Mouse (Mus musculus) adipose tissue, adult 10 weeks (tissue): ENCODE measurements around the gene Sap25. TPM values are rescaled to one million over a fixed set of nuclear protein-coding genes. Genes with fewer than 3 reads are reported as not detected.

Experiments used
- polyA plus RNA-seq: library from polyadenylated mRNA; stranded (reverse); fragments of 350-450 nt; fragmentation: Illumina TruSeq; extraction: RNeasy Lipid Tissue Mini Kit (QIAGEN cat#74804); gene quantifications from one replicate; pipeline ENCODE4 v1.2.3, GENCODE M21; 2014; ENCODE audit warnings: low read depth, low replicate concordance

Gene Sap25
- 18.4 TPM for polyA plus RNA-seq

DNA sequence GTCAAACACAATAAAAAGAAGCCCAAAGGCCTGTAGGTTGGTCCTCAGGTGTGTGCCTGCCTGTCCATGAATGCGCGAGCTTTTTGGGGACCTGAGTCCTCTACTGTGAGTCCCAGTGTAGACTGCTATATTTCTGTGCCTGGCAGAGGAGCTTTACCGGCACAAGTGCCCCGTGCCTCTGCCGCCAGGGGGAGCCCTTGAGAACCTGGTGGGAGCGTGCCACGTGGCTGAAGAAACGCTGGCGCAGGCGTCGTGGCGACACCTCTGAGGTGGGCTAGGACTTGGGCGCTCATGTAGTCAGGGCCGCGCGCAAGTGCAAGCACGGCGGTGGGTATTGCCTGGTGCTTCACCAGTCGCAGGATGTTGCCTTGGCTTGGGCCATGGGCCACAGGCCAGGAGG lies at the start of gene Sap25:
Gene Sap25 (plus strand): TSS at position 281 of the 400 bp plus-strand sequence.

DNA sequence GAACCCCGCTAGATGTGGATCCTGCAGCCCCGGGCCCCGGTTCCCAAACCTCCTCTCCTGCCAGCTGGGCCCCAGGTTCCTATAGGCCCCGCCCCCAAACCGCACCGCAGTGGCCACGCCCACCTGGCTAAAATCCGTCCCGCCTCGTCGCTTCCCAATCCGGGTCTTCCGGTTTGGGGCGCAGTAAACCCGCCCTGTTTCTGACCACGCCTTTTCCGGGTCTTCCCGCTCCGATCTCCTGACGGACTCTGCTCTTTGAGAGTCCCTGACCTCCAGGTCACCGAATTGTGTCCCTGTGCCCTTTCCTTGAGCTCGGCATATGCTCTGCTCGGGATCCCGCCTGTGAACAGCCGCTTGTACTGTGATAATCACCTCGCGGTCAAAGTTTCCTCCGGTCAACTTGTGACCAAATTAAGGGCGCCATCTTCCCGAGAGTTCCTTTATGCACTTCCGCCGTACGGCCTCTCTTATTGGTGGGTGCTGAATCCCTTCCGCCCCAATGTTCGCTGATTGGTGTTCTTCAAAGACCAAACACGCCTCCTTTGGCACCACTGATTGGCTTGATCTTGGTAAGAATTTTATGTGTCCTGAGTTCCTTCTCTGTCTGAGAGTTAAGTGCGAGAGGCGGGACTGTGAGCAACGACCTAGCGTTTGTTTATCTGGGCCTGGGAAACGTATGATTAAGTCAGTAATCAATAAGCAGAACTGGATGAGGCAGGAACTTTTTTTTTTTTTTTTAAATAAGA lies 40.3 kb upstream of the Sap25 start, which contains the start of gene Mospd3:
Gene Mospd3 (minus strand): TSS at position 440 of the 746 bp plus-strand sequence.

DNA sequence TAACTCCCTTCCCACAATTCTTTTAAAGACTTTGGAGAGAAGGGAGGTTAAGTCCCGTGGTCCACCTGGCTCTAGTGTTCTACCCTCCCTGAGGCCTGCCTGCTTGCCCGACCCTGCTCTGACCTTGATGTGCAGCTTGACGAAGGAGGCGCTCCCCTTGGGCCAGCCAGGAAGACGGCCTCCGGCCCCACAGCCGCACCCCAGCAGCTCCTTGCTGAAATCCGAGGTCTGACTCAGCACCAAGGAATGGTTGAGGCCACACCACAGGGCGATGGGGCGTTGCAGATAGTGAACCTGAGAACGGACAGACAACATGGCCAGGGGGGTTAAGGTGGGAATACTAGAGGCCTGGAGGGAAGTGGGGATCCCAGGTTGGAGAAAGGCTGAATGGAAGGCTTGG lies 27.6 kb upstream of the Sap25 start, which contains the start of gene Pcolce:
Gene Pcolce (minus strand): TSS at position 235 of the 400 bp plus-strand sequence.

DNA sequence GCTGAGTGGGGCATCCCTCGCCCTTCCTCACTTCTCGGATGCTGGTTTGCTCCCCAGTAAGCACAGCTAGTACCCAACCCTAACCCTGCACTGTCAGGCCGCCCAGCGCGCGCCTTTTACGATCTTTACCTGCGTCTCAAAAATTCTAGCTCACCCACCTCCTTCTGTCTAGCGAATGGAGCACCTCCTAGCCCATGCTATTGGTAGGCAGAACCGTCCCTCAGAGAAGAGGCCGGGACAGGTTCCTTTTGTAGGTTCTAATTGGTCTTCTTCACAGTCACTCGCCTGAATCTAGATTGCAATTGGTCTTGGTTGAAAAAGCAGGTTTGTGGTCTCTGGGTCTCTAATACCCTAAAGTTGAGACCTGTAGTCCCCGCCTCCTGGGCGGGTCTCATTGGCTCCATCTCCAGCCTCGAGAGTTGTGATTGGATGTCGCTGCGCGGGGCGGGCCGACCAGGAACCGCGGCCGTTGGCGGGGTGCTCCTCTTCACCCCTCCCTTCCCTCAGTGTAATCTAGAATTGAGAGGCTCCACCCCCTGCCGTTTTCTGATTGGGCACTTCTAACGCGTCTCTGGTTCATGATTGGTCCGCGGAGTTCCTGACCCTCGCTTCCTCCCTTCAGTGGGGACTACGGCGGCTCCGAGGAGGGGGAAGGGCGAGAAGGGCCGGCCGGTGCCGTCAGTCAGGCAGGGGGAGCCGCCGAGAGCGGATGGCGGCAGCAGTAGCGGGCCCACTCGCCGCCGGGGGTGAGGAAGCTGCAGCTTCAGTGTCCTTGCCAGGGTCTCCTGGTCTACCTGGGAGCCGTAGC lies 12.4 kb upstream of the Sap25 start, which contains the start of the genes Fbxo24, Lrch4 and Gm20605:
Gene Fbxo24 (minus strand): TSS at position 505 of the 808 bp plus-strand sequence.
Gene Lrch4 (plus strand): TSS at position 624 of the 808 bp plus-strand sequence.
Gene Gm20605 (plus strand): TSS at position 678 of the 808 bp plus-strand sequence.

DNA sequence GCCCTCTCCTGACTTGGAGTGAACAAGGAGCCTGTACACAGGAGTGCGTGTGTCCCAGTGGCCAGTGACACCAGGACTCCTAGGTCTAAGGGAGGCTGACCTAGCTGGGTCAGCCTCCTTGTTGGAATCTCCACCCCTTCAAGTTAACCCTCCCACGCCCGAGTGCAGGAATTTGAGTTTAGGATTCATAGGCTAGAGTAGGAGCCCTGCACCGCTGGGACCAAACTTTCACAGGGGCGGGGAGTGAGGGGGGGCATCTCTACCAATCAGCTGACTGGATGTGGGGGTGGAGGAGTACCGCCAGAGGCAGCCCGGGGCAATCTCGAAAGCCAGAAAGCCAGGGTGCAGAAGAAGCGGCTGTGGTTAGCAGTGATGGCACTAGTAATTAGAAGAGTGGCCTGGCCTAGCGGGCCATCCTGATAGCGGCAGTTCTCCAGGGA lies 4.5 kb downstream of the Sap25 start, which contains the start of gene Irs3:
Gene Irs3 (minus strand): TSS at position 63 of the 440 bp plus-strand sequence.

DNA sequence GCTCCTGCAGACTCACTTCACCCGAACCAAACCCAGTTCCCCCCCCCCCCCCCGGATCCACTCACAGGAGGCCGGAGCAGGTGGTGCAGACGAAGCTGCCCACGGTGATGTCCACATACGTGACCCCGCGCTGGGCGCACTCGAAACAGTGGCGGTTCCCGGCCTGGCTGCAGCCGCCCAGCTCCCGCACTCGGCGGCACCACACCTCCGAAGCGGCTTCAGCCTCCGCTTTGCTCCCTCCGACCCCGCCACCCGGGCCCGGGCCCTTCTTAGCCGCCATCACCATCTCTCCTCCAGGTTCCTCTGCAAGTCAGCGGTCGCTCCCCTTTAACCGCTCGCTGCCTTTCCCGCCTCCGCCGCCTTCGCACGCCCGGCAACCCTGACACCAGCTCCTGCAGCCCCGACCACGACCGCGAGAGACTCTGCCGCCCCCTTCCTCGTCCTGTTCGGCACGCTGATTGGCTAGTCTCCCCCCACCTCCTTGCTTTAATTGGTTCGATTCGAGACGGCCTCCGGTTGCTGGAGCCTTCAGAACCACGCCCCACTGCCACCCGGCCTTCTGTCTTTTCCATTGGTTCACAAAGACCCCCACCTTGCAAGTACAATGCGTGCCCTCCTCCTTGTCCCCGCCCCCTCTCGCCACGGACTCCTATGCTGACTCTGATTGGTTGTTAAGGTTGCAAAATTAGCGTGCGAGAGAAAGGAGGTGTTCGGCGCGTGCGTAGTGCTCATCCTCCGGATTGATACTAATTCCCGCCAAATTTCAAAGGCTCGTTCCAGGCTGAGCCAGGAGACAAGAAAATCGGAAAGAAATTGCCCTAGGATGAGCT lies 43.4 kb downstream of the Sap25 start, which contains the start of gene Agfg2:
Gene Agfg2 (minus strand): TSS at position 433 of the 830 bp plus-strand sequence.

Other genes with a start within 250 kb of the Sap25 start
- gene Zan, start 164.3 kb upstream of the Sap25 start, polyA plus RNA-seq, result 0.25 TPM
- 21.6 TPM for gene Pop7, start 138.8 kb upstream of the Sap25 start, polyA plus RNA-seq
- gene Gigyf1, start 122.8 kb upstream of the Sap25 start, polyA plus RNA-seq, result 25.5 TPM
- not detected for gene Epo, start 108.1 kb upstream of the Sap25 start, polyA plus RNA-seq
- gene Gnb2, start 107.8 kb upstream of the Sap25 start, polyA plus RNA-seq, result 338 TPM
- 0.53 TPM for gene Actl6b, start 87.8 kb upstream of the Sap25 start, polyA plus RNA-seq
- gene Tfr2, start 71.5 kb upstream of the Sap25 start, polyA plus RNA-seq, result 0.37 TPM
- 33.8 TPM for gene Mospd3, start 40.3 kb upstream of the Sap25 start, polyA plus RNA-seq
- gene Pcolce, start 27.6 kb upstream of the Sap25 start, polyA plus RNA-seq, result 77.7 TPM
- gene Fbxo24, start 12.3 kb upstream of the Sap25 start, polyA plus RNA-seq, result 1.9 TPM
- 42.0 TPM for gene Lrch4, start 12.2 kb upstream of the Sap25 start, polyA plus RNA-seq
- gene Gm20605, start 12.2 kb upstream of the Sap25 start, polyA plus RNA-seq, result 19.6 TPM
- gene Irs3, start 4.4 kb downstream of the Sap25 start, polyA plus RNA-seq, result 15.2 TPM
- gene Agfg2, start 43.4 kb downstream of the Sap25 start, polyA plus RNA-seq, result 32.8 TPM
- gene Nyap1, start 100.3 kb downstream of the Sap25 start, polyA plus RNA-seq, result 3.1 TPM
- gene Tsc22d4, start 104.4 kb downstream of the Sap25 start, polyA plus RNA-seq, result 187 TPM
- gene Ppp1r35, start 137.5 kb downstream of the Sap25 start, polyA plus RNA-seq, result 12.7 TPM
- gene Mepce, start 146.3 kb downstream of the Sap25 start, polyA plus RNA-seq, result 38.5 TPM
- 8.0 TPM for gene Zcwpw1, start 146.5 kb downstream of the Sap25 start, polyA plus RNA-seq
- 4.9 TPM for gene Pilra, start 194.9 kb downstream of the Sap25 start, polyA plus RNA-seq
- gene Pilrb1, start 216.8 kb downstream of the Sap25 start, polyA plus RNA-seq, result 4.2 TPM
- 5.3 TPM for gene Pilrb2, start 230.5 kb downstream of the Sap25 start, polyA plus RNA-seq